31 mouse cellular contexts compared by ENCODE assay signal in genomic region chrX:115069339-115069738, GRCm38 (mm10).
DNase-seq lines count a peak whose midpoint lies in the region; ATAC-seq and TF ChIP-seq lines count a peak whose summit lies in the region.
"Had no signal": no experiment of that assay in that cellular context is flagged by ENCODE, and none has a peak within 500 bp of the region (broad histone marks: within the 10 kb centered on the region; RNA-seq: fewer than 3 reads in every experiment).

No protein-coding gene starts in this region.

- DNase-seq in heart, postnatal 0 days (ENCODE audit: low spot score), result peak; percentile 5
- no peak for DNase-seq in heart, adult 2 months
- peak; percentile 3 for DNase-seq in MEL-GATA-1-ER (ENCODE audit: extremely low read depth, low read depth)
- no peak for DNase-seq in stomach, postnatal 0 days (ENCODE audit: low spot score)
- no peak for DNase-seq in left cerebral cortex, adult 18-20 months (ENCODE audit: low spot score in 2 of 2)
- DNase-seq in thymus, postnatal 36 days, result no peak
- DNase-seq in liver, embryonic 11.5 days (ENCODE audit: low spot score), result no peak
- DNase-seq: adrenal gland, adult 2 months; adrenal gland, postnatal 14 days; B cell, adult 2 months; cerebellum, adult 11 months; cerebellum, adult 2 months; cerebellum, adult 9-11 months; cerebellum, postnatal 25 days; gastrocnemius, postnatal 10 days; gastrocnemius, postnatal 36 days; heart, postnatal 10 days; heart, postnatal 36 days; kidney, adult 18-20 months had no signal

- H3K27me3 ChIP-seq in heart, postnatal 0 days (ENCODE audit: control insufficient read depth, insufficient read depth, low read length), result no peaks in the 10 kb centered on the region
- no peaks in the 10 kb centered on the region for H3K27me3 ChIP-seq in heart, adult 2 months (ENCODE audit: control insufficient read depth, insufficient read depth, low read length)
- H3K27me3 ChIP-seq in ES-Bruce4 (ENCODE audit: control insufficient read depth, insufficient read depth, low read length, poor library complexity, severe bottlenecking), result no peaks in the 10 kb centered on the region
- no peaks in the 10 kb centered on the region for H3K27me3 ChIP-seq in stomach, postnatal 0 days (ENCODE audit: control insufficient read depth, insufficient read depth, low read length)
- H3K27me3 ChIP-seq in liver, embryonic 11.5 days (replicated peaks; ENCODE audit: control insufficient read depth, insufficient read depth, low read length), result no peaks in the 10 kb centered on the region
- H3K27me3 ChIP-seq: CH12.LX; embryonic facial prominence, embryonic 13.5 days; forebrain, embryonic 12.5 days; forebrain, embryonic 15.5 days; hindbrain, embryonic 13.5 days; intestine, embryonic 15.5 days had no signal

- WGBS in heart, postnatal 0 days, result 48% methylated on average over 3 of the region's 3 CpGs
- WGBS in heart, adult 2 months, result 52% methylated on average over 3 of the region's 3 CpGs
- 50% methylated on average over 3 of the region's 3 CpGs for WGBS in stomach, postnatal 0 days
- WGBS in liver, embryonic 11.5 days, result 50% methylated on average over 3 of the region's 3 CpGs

- no peak overlapping the region for H3K9ac ChIP-seq in heart, postnatal 0 days (replicated peaks; ENCODE audit: low read depth, low read length)
- no peak overlapping the region for H3K9ac ChIP-seq in heart, adult 2 months (ENCODE audit: low read depth, low read length)
- no peak overlapping the region for H3K9ac ChIP-seq in ES-Bruce4 (ENCODE audit: low read depth, poor library complexity, severe bottlenecking)
- no peak overlapping the region for H3K9ac ChIP-seq in stomach, postnatal 0 days (ENCODE audit: low read length)
- H3K9ac ChIP-seq in liver, embryonic 11.5 days (ENCODE audit: low read depth, low read length), result no peak overlapping the region
- H3K9ac ChIP-seq: embryonic facial prominence, embryonic 13.5 days; forebrain, embryonic 12.5 days; forebrain, embryonic 15.5 days; hindbrain, embryonic 13.5 days; intestine, embryonic 15.5 days had no signal

- H3K27ac ChIP-seq in heart, postnatal 0 days (ENCODE audit: low read depth), result no peak overlapping the region
- no peak overlapping the region for H3K27ac ChIP-seq in heart, adult 2 months
- H3K27ac ChIP-seq in ES-Bruce4 (ENCODE audit: insufficient read depth, low read length), result no peak overlapping the region
- H3K27ac ChIP-seq in stomach, postnatal 0 days (replicated peaks), result no peak overlapping the region
- no peak overlapping the region for H3K27ac ChIP-seq in liver, embryonic 11.5 days (ENCODE audit: low read depth, low read length)
- H3K27ac ChIP-seq: embryonic facial prominence, embryonic 10.5 days; embryonic facial prominence, embryonic 13.5 days; forebrain, embryonic 12.5 days; forebrain, embryonic 15.5 days; hindbrain, embryonic 10.5 days; hindbrain, embryonic 13.5 days; intestine, embryonic 15.5 days had no signal

- H3K4me1 ChIP-seq in heart, postnatal 0 days (ENCODE audit: control insufficient read depth, insufficient read depth), result no peaks in the 10 kb centered on the region
- no peaks in the 10 kb centered on the region for H3K4me1 ChIP-seq in heart, adult 2 months (ENCODE audit: control insufficient read depth, insufficient read depth, low read length)
- no peaks in the 10 kb centered on the region for H3K4me1 ChIP-seq in ES-Bruce4 (ENCODE audit: control insufficient read depth, insufficient read depth, low read length)
- no peaks in the 10 kb centered on the region for H3K4me1 ChIP-seq in stomach, postnatal 0 days (replicated peaks; ENCODE audit: control insufficient read depth, insufficient read depth)
- H3K4me1 ChIP-seq in liver, embryonic 11.5 days (replicated peaks; ENCODE audit: control insufficient read depth, insufficient read depth, low read length), result no peaks in the 10 kb centered on the region
- H3K4me1 ChIP-seq: embryonic facial prominence, embryonic 10.5 days; embryonic facial prominence, embryonic 13.5 days; forebrain, embryonic 12.5 days; forebrain, embryonic 15.5 days; hindbrain, embryonic 10.5 days; hindbrain, embryonic 13.5 days; intestine, embryonic 15.5 days had no signal

- intact Hi-C loops in heart, adult 2 months (cut with DNase I), result no loop called here

- no peaks in the 10 kb centered on the region for H3K79me2 ChIP-seq in heart, adult 2 months (replicated peaks; ENCODE audit: control insufficient read depth, insufficient read depth, low read length)

- TF ChIP-seq POLR2A in heart, adult 2 months (IDR thresholded peaks at IDR 0.05; ENCODE audit: insufficient read depth, low read depth, low read length), result no peak
- no peak for TF ChIP-seq POLR2A in ES-Bruce4 (IDR thresholded peaks at IDR 0.05; ENCODE audit: insufficient read depth, low read length)

- no peak for TF ChIP-seq EP300 in heart, postnatal 0 days (IDR thresholded peaks at IDR 0.05; ENCODE audit: low read depth)
- TF ChIP-seq EP300 in heart, adult 2 months (IDR thresholded peaks at IDR 0.05; ENCODE audit: insufficient read depth, low read depth, low read length), result no peak
- no peak for TF ChIP-seq EP300 in ES-Bruce4 (IDR thresholded peaks at IDR 0.05; ENCODE audit: insufficient read depth, low read depth, low read length)
- no peak for TF ChIP-seq EP300 in stomach, postnatal 0 days (optimal IDR thresholded peaks at IDR 0.05)

- H3K36me3 ChIP-seq in heart, postnatal 0 days (replicated peaks; ENCODE audit: control insufficient read depth, insufficient read depth, low read length), result no peaks in the 10 kb centered on the region
- no peaks in the 10 kb centered on the region for H3K36me3 ChIP-seq in heart, adult 2 months (ENCODE audit: control insufficient read depth, insufficient read depth, low read length)
- no peaks in the 10 kb centered on the region for H3K36me3 ChIP-seq in ES-Bruce4 (ENCODE audit: control insufficient read depth, insufficient read depth, low read length, poor library complexity, severe bottlenecking)
- H3K36me3 ChIP-seq in stomach, postnatal 0 days (ENCODE audit: control insufficient read depth, insufficient read depth, low read length), result no peaks in the 10 kb centered on the region
- H3K36me3 ChIP-seq in liver, embryonic 11.5 days (ENCODE audit: control insufficient read depth, insufficient read depth, low read length), result no peaks in the 10 kb centered on the region
- H3K36me3 ChIP-seq: embryonic facial prominence, embryonic 10.5 days; embryonic facial prominence, embryonic 13.5 days; forebrain, embryonic 12.5 days; forebrain, embryonic 15.5 days; hindbrain, embryonic 10.5 days; hindbrain, embryonic 13.5 days; intestine, embryonic 15.5 days had no signal

- TF ChIP-seq CTCF in heart, postnatal 0 days (IDR thresholded peaks at IDR 0.05; ENCODE audit: low read depth), result no peak
- TF ChIP-seq CTCF in heart, adult 2 months (IDR thresholded peaks at IDR 0.05), result no peak
- peak; percentile 15 for TF ChIP-seq CTCF in ES-Bruce4 (IDR thresholded peaks at IDR 0.05; ENCODE audit: low read depth, low read length)
- 0 out of 2 replicates have a peak, but pooled peaks have one; percentile 7 for TF ChIP-seq CTCF in stomach, postnatal 0 days (IDR thresholded peaks at IDR 0.05; ENCODE audit: low read depth)

- H3K9me3 ChIP-seq in heart, postnatal 0 days (replicated peaks; ENCODE audit: control insufficient read depth, low read length), result no peaks in the 10 kb centered on the region
- no peaks in the 10 kb centered on the region for H3K9me3 ChIP-seq in ES-Bruce4 (replicated peaks; ENCODE audit: control insufficient read depth, insufficient read depth, low read length, poor library complexity, severe bottlenecking)
- H3K9me3 ChIP-seq in stomach, postnatal 0 days (ENCODE audit: control insufficient read depth, low read length), result no peaks in the 10 kb centered on the region
- H3K9me3 ChIP-seq in liver, embryonic 11.5 days (ENCODE audit: control insufficient read depth, low read length), result no peaks in the 10 kb centered on the region
- H3K9me3 ChIP-seq: embryonic facial prominence, embryonic 10.5 days; embryonic facial prominence, embryonic 13.5 days; forebrain, embryonic 12.5 days; forebrain, embryonic 15.5 days; hindbrain, embryonic 10.5 days; hindbrain, embryonic 13.5 days; intestine, embryonic 15.5 days had no signal

- ATAC-seq in heart, postnatal 0 days (ENCODE audit: insufficient read depth, low read depth), result no peak
- ATAC-seq in stomach, postnatal 0 days (ENCODE audit: low FRiP score, low TSS enrichment), result no peak
- no peak for ATAC-seq in liver, embryonic 11.5 days (replicated peaks; ENCODE audit: low FRiP score)
- ATAC-seq: forebrain, embryonic 15.5 days; hindbrain, embryonic 16.5 days; intestine, embryonic 15.5 days had no signal

- no peak overlapping the region for H3K4me3 ChIP-seq in heart, postnatal 0 days (ENCODE audit: low read depth, low read length)
- no peak overlapping the region for H3K4me3 ChIP-seq in heart, adult 2 months
- no peak overlapping the region for H3K4me3 ChIP-seq in ES-Bruce4 (ENCODE audit: low read depth, low read length)
- no peak overlapping the region for H3K4me3 ChIP-seq in stomach, postnatal 0 days (ENCODE audit: low read depth, low read length)
- no peak overlapping the region for H3K4me3 ChIP-seq in liver, embryonic 11.5 days (ENCODE audit: low read depth, low read length)
- H3K4me3 ChIP-seq: embryonic facial prominence, embryonic 10.5 days; embryonic facial prominence, embryonic 13.5 days; erythroblast, embryonic 14.5 days; forebrain, embryonic 12.5 days; forebrain, embryonic 15.5 days; hindbrain, embryonic 10.5 days; hindbrain, embryonic 13.5 days; intestine, embryonic 15.5 days had no signal

- H3K4me2 ChIP-seq in heart, postnatal 0 days (ENCODE audit: low read depth, low read length), result no peak overlapping the region
- no peak overlapping the region for H3K4me2 ChIP-seq in stomach, postnatal 0 days (replicated peaks; ENCODE audit: low read depth)
- H3K4me2 ChIP-seq in liver, embryonic 11.5 days, result no peak overlapping the region
- H3K4me2 ChIP-seq: embryonic facial prominence, embryonic 13.5 days; forebrain, embryonic 12.5 days; forebrain, embryonic 15.5 days; heart, embryonic 11.5 days; hindbrain, embryonic 13.5 days; intestine, embryonic 15.5 days had no signal

Comparison
In these comparisons a context has a peak if more than half of its experiments do, and no peak if none do; other contexts are left out.
1. DNase-seq: peak in heart, postnatal 0 days (single experiment) and MEL-GATA-1-ER (single experiment); none in heart, adult 2 months (0 of 2), stomach, postnatal 0 days (single experiment), left cerebral cortex, adult 18-20 months (0 of 2), thymus, postnatal 36 days (0 of 2) and liver, embryonic 11.5 days (single experiment).
2. CTCF ChIP-seq: peak in ES-Bruce4 (single experiment) and stomach, postnatal 0 days (single experiment); none in heart, postnatal 0 days (single experiment) and heart, adult 2 months (single experiment).